Mouse (Mus musculus) MEL (cell line): Measurements from ENCODE around the gene Ms4a3.

Source experiments
- CTCF ChIP-seq, 3 experiments: IDR thresholded peaks in 2 of 3; conservative IDR thresholded peaks in 1 of 3; 2 replicates each; pipeline ENCODE4 v1.5.1; 2011 to 2012; ENCODE audit warnings: low read length in 3 of 3, low read depth in 2 of 3, mild to moderate bottlenecking in 2 of 3, improper control_type of control experiment in 1 of 3, inconsistent platforms in 1 of 3, mixed read lengths in 1 of 3, moderate library complexity in 1 of 3; ENCODE audit not compliant: control insufficient read depth in 1 of 3, insufficient read depth in 1 of 3, poor library complexity in 1 of 3, severe bottlenecking in 1 of 3
- E2F4 ChIP-seq: IDR thresholded peaks from 2 replicates; pipeline ENCODE4 v1.6.1; 2011; ENCODE audit warnings: low read depth, low read length, improper control_type of control experiment, borderline replicate concordance
- MAFK ChIP-seq: IDR thresholded peaks from 2 replicates; pipeline ENCODE4 v1.6.1; 2011; ENCODE audit warnings: low read depth, mild to moderate bottlenecking, low read length, improper control_type of control experiment, borderline replicate concordance
- MAZ ChIP-seq: IDR thresholded peaks from 2 replicates; pipeline ENCODE4 v1.6.1; 2012; ENCODE audit warnings: low read depth, mild to moderate bottlenecking, inconsistent platforms, low read length, improper control_type of control experiment
- MYB ChIP-seq: IDR thresholded peaks from 2 replicates; pipeline ENCODE4 v1.6.1; 2011; ENCODE audit warnings: mild to moderate bottlenecking, low read depth, low read length, improper control_type of control experiment
- NELFE ChIP-seq: IDR thresholded peaks from 2 replicates; pipeline ENCODE4 v1.6.1; 2011; ENCODE audit warnings: low read depth, low read length, improper control_type of control experiment
- POLR2AphosphoS2 ChIP-seq: IDR thresholded peaks from 2 replicates; pipeline ENCODE4 v1.6.1; 2011; ENCODE audit warnings: low read length, improper control_type of control experiment
- POLR2AphosphoS5 ChIP-seq: IDR thresholded peaks from 2 replicates; pipeline ENCODE4 v1.6.1; 2012; ENCODE audit warnings: low read depth, borderline replicate concordance, mild to moderate bottlenecking, inconsistent platforms, low read length, moderate library complexity, mixed read lengths
- TCF12 ChIP-seq: IDR thresholded peaks from 2 replicates; pipeline ENCODE4 v1.6.1; 2014; ENCODE audit warnings: low read depth, mild to moderate bottlenecking, inconsistent platforms, low read length, improper control_type of control experiment, moderate library complexity
- ZC3H11A ChIP-seq: IDR thresholded peaks from 2 replicates; pipeline ENCODE4 v1.6.1; 2012; ENCODE audit warnings: low read depth, mild to moderate bottlenecking, inconsistent platforms, low read length, improper control_type of control experiment

DNA sequence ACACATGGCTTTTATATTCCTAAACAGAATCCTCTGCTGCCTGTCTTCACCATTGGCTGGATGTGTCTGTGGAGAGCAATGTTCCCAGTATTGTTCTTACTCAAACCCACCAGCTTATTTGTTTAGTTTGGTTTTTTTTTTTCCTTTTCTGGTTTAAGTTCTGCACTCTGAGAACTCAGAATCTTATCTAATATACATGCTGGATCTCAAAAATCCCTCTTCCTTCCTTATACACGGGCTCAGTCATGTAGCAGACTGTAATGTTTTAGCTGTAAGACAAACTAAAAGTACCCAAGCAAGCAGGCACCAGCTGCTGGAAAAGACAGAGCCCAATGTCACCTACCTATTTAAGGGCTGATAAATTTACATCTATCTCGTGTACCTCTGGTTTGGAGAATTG, 25.8 kb downstream of the Ms4a3 start:
- TF ChIP-seq POLR2AphosphoS2 (no peak), CTCF (IDR thresholded peaks at IDR 0.05 in 2 of 3, conservative IDR thresholded peaks at IDR 0.05 in 1 of 3; ENCODE audit: control insufficient read depth in 1 of 3, insufficient read depth in 1 of 3, low read depth in 2 of 3, low read length in 3 of 3, poor library complexity in 1 of 3, severe bottlenecking in 1 of 3) (no peak), NELFE (no peak), E2F4 (no peak), MYB (no peak), TCF12 (0 out of 2 replicates have a peak, but pooled peaks have one; percentile 16), MAFK (no peak), MAZ (no peak), ZC3H11A (no peak), POLR2AphosphoS5 (no peak)
